Mouse (Mus musculus) embryonic stem cell, embryonic (primary cell): Measurements from ENCODE around the gene Haao.
"Not testable (repeated sequence)": the region's sequence is repeated elsewhere in the genome, so short reads cannot be mapped to it uniquely, and the experiment has no call there.

Experiments
- CTCF ChIA-PET, 4 experiments: fragments of 300-600 bp in 2 of 4; fragments of 350-600 bp in 2 of 4; sonication (Branson Sonifier 250); formaldehyde crosslinking; loops; one replicate each; lab custom pipeline; 2022; ENCODE audit warnings: inconsistent platforms in 2 of 4; lab: Charles Lee
- POLR2A ChIA-PET, 4 experiments: fragments of 300-600 bp in 2 of 4; fragments of 350-600 bp in 2 of 4; sonication (Branson Sonifier 250); formaldehyde crosslinking; loops; one replicate each; lab custom pipeline; 2022; ENCODE audit warnings: antibody characterized with exemption in 4 of 4, inconsistent platforms in 1 of 4; lab: Charles Lee

Gene Haao

DNA sequence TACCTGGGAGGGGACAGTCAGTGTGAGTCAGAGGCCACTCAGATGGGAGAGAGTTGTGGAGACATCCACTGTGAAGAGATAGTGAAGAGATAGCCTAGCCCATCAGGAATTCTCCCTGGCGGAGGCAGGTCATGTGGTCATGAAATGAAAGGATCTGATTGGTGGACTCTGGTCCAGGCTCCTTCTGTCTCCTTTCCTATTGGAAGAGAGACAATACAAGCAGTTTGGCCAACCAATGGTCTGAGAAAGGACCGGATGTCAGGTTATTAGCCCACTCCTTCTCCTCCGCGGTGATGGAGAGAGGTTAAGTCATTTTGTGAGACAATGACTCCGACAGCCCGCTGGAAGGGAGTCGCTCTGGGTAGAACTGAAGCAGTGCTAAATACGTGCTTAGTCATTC is 26.8 kb upstream of the Haao start:
- CTCF ChIA-PET = no interaction called here
- POLR2A ChIA-PET = no interaction called here

DNA sequence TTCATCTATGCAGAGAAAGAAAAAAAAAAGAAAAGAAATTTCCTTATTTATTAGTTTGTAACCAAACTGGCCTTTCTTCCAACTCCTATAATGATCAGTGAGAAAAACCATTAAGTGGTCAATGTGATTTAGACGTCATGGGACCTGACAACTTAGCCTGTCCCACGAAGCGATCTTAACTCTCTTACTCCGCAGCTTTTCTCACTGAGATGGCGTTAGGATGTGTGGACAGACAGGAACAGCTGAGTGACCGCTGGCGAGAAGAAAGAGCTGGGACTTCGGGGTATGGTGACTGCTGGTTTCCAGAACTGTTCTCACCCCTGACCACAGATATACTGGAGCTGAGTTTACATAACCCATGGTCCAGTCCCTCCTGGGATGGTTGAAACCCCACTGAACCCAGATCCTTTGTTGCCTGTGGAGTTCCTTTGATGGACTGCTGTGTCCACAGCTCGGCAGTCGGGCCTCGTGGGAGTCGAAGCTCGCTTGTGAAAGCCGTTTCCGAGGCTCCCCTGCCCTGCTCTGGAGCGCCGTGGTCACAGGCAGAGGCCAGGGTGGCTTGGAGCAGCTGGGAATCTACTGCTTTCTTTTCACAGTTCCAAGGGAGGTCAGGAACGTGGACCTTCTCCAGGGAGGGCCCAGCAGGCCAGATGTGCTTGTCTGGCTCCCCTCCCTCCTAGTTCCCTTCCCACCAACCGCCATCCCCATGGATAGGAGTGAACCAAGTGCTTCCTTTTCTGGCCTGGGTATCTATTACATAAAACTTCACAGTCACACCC is 25.8 kb upstream of the Haao start:
- POLR2A ChIA-PET = interaction anchor here in 3 of 4 experiments (0.5 to 1.5 kb wide), 7 partner anchors 12 to 322 kb away, joined by 3 to 5 read pairs (median 3); no protein-coding TSS in a partner anchor
- CTCF ChIA-PET = interaction anchor here (0.5 to 1.9 kb wide), 40 partner anchors 7 to 511 kb away, joined by 3 to 12 read pairs (median 3); no protein-coding TSS in a partner anchor

DNA sequence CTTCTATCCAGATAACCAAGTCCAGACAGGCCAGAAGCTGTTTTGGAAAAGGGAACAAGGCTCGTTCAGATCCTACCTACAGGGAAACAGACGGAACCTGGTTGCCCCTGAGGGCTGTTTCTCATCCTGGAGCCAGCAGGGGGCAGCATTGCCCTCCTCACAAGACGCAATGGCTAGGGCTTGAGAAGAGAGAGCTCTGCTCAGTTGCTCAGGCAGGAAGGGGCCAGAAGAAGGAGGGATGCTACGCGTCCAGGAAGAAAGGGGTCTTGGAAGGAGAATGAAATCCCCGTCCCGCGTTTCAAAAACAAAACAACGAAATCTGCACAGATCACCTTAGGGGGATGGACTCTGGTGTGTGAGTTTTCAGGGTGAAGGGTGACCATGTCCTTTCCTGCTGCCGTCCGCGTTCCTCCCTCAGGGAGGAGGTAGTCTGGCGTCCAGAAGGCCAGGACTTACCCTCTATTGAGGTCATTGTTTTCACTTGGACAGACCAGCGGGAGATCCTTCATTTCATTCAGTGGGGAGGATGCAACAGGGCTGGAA is 25.1 kb upstream of the Haao start:
- ChIA-PET POLR2A (interaction anchor here in 3 of 4 experiments (0.5 to 1.5 kb wide), 7 partner anchors 11 to 323 kb away, joined by 3 to 5 read pairs (median 3); no protein-coding TSS in a partner anchor), CTCF (interaction anchor here (0.5 to 1.9 kb wide), 42 partner anchors 8 to 512 kb away, joined by 3 to 12 read pairs (median 4); no protein-coding TSS in a partner anchor)

DNA sequence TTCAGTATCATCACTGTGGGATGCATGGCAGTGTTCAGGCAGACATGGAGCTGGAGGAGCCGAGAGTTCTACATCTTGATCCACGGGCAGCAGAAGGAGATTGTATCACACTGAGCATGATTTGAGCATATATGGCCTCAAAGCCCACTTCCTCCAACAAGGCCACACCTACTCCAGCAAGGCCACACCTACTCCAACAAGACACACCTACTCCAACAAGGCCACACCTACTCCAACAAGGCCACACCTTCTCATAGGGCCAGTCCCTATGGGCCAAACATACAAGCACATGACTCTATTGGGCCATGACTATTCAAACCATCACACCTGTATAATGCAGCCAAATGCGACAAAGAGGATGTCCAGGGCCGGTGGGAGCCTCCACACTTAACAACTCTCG is 23.6 kb upstream of the Haao start:
- POLR2A ChIA-PET = no interaction called here

DNA sequence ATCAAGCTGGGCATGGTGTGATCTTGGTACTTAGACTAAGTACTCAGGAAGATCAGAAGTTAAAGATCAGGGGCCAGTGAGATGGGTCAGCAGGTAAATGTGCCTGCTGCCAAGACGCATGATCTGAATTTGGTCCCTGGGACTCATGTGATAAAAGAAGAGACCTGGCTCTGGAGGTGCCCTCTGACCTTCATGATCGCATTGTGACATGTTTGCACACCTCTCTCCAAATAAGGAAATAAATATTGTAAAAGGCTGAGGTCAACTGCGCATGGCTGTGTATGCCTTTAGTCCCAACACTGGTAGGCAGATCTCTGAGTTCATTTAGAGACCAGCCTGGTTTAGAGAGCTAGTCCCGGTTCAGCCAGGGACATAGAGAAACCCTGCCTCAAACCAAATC is 22.6 kb upstream of the Haao start:
- ChIA-PET POLR2A (interaction anchor here in 2 of 4 experiments (0.9 to 1.1 kb wide), 3 partner anchors 8 to 351 kb away, joined by 3 to 6 read pairs (median 3); no protein-coding TSS in a partner anchor), CTCF (interaction anchor here in 1 of 4 experiments (0.7 kb wide), 1 partner anchor 28 kb away, joined by 3 read pairs; no protein-coding TSS in a partner anchor)

More for the DNA sequence above, 23.6 kb upstream of the Haao start:
- CTCF ChIA-PET = no interaction called here

- CTCF ChIA-PET = interaction anchor here in 3 of 4 experiments (0.8 to 1.7 kb wide), 11 partner anchors 13 to 520 kb away, joined by 3 to 7 read pairs (median 3); no protein-coding TSS in a partner anchor
- POLR2A ChIA-PET = interaction anchor here in 1 of 4 experiments (0.6 kb wide), 2 partner anchors 136 to 308 kb away, joined by 3 to 8 read pairs; no protein-coding TSS in a partner anchor
Observed at GRCm38 (mm10) chr17:83866582-83866981, 18.8 kb upstream of the Haao start.

DNA sequence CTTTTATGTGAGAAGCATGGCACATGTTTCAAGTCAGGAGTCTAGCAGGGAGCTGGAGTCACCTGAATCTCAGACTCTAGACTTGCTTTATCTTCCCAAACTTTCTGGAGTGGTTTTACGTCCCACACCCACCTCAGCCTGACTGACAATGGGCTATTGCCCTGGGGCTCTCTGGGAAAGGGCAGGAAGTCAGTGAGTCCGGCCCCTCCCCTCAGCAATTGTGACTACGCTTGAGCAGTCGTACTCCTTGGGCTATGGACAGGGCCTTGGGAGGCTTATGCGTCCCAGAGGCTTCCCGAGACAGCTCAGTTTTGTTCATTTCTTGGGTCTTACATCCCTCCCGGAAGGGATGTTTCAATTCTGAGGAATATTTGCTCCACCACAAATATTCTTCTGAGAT is 17.6 kb upstream of the Haao start:
- ChIA-PET CTCF (interaction anchor here in 2 of 4 experiments (0.6 to 1.7 kb wide), 6 partner anchors 15 to 521 kb away, joined by 3 to 4 read pairs (median 4); no protein-coding TSS in a partner anchor), POLR2A (interaction anchor here (0.6 to 1.3 kb wide), 14 partner anchors 9 to 775 kb away, joined by 3 to 13 read pairs (median 3); no protein-coding TSS in a partner anchor)

GRCm38 (mm10) chr17:83862134-83862881 is 14.5 kb upstream of the Haao start:
- POLR2A ChIA-PET = interaction anchor here in 3 of 4 experiments (0.6 to 2.8 kb wide), 31 partner anchors 8 to 608 kb away, joined by 3 to 16 read pairs (median 3); partner anchors contain the start of genes Haao (in 1 of the 3) and Zfp36l2 (in 1 of the 3)
- CTCF ChIA-PET = interaction anchor here (0.5 to 1.4 kb wide), 10 partner anchors 8 to 217 kb away, joined by 3 to 14 read pairs (median 4); no protein-coding TSS in a partner anchor

DNA sequence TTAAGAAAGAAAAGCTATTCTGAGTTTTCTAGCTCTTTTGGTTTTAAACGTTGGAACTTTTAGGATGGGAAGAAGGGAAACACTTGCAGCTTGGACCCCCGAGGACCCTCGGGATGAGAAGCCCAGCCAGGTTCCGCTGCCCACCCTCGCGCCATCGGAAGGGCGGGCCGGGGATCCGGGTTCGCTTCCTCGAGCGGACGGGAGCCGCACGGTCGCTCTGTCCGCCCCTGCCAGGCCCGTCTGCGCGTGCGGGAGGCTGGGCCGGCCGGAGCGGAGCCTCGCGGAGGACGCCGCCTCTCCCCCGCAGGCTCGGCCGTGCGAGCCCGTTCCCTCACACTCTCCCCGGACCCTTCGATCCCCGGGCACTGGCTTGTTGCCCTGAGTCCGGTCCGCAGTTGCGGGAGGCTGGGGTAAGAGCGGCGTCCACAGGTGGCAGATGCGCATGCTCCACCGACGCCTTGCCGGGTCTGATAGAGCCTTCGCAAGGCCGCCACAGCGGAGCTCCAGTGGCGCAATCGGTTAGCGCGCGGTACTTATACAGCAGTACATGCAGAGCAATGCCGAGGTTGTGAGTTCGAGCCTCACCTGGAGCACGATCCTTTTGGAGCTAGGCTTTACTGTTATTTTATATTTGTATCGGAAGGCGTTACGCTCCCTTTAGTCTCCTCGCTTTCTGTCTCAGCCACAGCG is 13.8 kb upstream of the Haao start:
- CTCF ChIA-PET = interaction anchor here (0.6 to 1.4 kb wide), 11 partner anchors 8 to 276 kb away, joined by 3 to 14 read pairs (median 5); no protein-coding TSS in a partner anchor
- POLR2A ChIA-PET = interaction anchor here (0.6 to 2.8 kb wide), 33 partner anchors 8 to 609 kb away, joined by 3 to 16 read pairs (median 3); partner anchors contain the start of genes Haao (in 1 of the 4) and Zfp36l2 (in 1 of the 4)

DNA sequence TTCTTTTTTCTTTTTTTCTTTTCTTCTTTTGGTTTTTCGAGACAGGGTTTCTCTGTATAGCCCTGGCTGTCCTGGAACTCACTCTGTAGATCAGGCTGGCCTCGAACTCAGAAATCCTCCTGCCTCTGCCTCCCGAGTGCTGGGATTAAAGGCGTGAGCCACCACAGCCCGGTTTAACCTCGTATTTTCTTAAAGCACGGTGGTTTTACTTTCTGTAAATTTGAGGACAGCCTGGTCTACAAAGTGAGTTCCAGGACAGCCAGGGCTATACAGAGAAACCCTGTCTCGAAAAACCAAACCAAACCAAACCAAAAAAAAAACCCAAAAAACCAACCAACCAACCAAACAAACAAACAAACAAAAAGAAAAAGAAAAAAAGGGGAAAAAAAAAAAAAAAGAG is 13.2 kb upstream of the Haao start:
- POLR2A ChIA-PET = interaction anchor here (0.7 to 2.8 kb wide), 11 partner anchors 8 to 347 kb away, joined by 3 to 16 read pairs (median 4); partner anchors contain the start of gene Zfp36l2 (in 1 of the 4)
- CTCF ChIA-PET = not testable (repeated sequence)

DNA sequence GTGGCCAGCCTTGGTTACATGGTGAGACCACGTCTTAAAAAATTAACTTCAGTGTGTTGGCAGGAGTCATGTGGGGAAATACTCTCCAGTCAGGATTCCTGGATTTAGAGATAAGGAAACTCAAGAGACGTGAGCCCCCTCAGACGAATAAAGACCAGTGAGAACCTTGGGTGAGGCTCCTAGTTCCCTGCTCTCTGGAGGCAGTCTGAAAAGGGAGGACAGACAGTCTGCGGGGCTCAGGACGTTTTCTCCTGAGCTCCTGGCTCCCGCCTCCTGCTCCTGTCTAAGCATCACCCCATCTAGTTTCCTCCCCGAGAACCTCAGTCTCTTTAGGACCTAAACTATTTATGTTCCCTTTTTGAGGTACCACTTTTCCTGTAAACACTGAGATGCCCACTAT is 12.5 kb upstream of the Haao start:
- ChIA-PET POLR2A (no interaction called here), CTCF (no interaction called here)

DNA sequence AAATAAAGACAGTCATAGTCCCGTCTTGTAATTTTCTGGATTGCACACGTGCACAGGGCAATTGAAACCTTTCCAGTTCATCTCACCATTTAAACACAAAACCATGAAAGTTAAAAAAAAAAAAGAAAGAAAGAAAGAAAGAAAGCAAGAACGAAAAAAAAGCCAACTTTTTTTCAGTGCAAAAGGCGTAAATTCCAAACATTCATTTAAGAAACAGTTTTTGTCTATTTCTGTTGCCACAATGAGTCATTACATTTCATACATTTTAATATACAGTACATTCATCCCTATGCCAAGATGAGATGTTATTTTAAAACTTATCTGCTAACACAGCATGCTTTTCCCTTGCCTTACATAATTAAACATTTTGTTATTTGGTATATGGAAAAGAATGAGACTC is 11.9 kb upstream of the Haao start:
- CTCF ChIA-PET = no interaction called here
- POLR2A ChIA-PET = no interaction called here

DNA sequence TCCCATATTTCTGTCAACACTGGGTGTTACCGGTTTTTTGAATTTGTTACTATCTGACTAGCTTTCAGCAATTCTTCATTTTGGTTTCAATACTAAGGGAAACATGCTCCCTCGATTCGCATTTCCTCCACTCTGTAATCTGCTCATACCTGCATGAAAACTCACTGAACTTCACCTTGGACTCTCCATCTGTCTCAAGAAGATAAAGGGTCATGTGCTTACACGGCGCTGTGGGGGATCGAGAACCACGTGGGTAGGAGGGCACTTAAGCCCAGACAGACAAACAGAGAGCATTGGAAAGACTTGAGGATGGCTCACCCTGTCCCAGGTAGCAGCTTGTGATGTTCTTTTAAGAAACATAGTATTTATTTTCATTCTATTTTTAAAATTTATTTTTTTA is 10.7 kb upstream of the Haao start:
- ChIA-PET POLR2A (interaction anchor here in 1 of 4 experiments (1.2 kb wide), 1 partner anchor 12 kb away, joined by 3 read pairs; no protein-coding TSS in a partner anchor), CTCF (no interaction called here)

DNA sequence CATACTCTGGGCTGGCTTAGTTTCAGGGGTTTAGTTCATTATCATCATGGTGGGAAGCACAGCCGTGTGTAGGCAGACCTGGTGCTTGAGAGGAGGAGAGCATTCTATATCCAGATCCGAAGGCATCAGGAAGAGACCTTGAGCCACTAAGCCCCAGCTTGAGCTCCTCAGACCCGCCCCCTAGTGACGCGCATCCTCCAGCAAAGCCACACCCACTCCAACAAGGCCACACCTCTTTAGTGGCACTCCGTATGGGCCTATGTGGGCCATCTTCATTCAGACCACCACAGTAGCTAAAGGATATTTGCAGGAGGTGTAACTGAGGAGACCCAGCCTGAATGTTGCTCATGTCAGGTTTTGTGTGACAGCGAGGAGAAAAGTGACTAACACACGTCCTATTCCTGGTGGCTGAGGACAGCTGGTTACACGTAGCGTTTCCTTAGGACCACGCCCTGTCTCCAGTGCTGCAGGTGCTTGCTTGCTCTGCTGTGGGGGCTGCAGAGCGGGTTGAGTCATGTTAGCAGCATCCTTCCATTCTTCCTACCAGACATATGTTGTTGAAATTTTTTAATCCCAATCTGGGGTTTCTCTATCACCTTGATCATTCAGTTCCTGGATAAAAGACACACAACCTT is 6.6 kb upstream of the Haao start:
- ChIA-PET CTCF (interaction anchor here (0.5 to 1.9 kb wide), 42 partner anchors 8 to 810 kb away, joined by 3 to 22 read pairs (median 4); no protein-coding TSS in a partner anchor), POLR2A (interaction anchor here in 3 of 4 experiments (0.5 to 2.6 kb wide), 24 partner anchors 8 to 587 kb away, joined by 3 to 16 read pairs (median 4); no protein-coding TSS in a partner anchor)

- CTCF ChIA-PET = interaction anchor here (0.5 to 1.9 kb wide), 48 partner anchors 8 to 809 kb away, joined by 3 to 10 read pairs (median 3); no protein-coding TSS in a partner anchor
- POLR2A ChIA-PET = interaction anchor here in 3 of 4 experiments (0.5 to 2.6 kb wide), 21 partner anchors 8 to 586 kb away, joined by 3 to 16 read pairs (median 5); no protein-coding TSS in a partner anchor
Observed at GRCm38 (mm10) chr17:83853831-83854230, 6.1 kb upstream of the Haao start.

- ChIA-PET POLR2A (interaction anchor here in 1 of 4 experiments (1.6 kb wide), 1 partner anchor 199 kb away, joined by 4 read pairs; no protein-coding TSS in a partner anchor), CTCF (no interaction called here)
Observed at GRCm38 (mm10) chr17:83850864-83851263, 3.1 kb upstream of the Haao start.
